ENCODE assay signal across 20 mouse cellular contexts in genomic region chr4:94515366-94515765, GRCm38 (mm10). TPM values are rescaled to one million over a fixed set of nuclear protein-coding genes. Genes with fewer than 3 reads are reported as not detected.
"Had no signal": no experiment of that assay in that cellular context is flagged by ENCODE, and none has a peak within 500 bp of the region (broad histone marks: within the 10 kb centered on the region; RNA-seq: fewer than 3 reads in every experiment).

No protein-coding gene starts in this region.

- DNase-seq: kidney, adult 2 months; kidney, postnatal 4 days; left cerebral cortex, postnatal 4 days; liver, embryonic 13.5 days; lung, embryonic 14.5 days; lung, postnatal 36 days; right cerebral cortex, adult 18-20 months; right cerebral cortex, postnatal 14 days; right cerebral cortex, postnatal 4 days; spleen, adult 18-20 months; thymus, adult 2 months; thymus, postnatal 14 days; thymus, postnatal 4 days had no signal

- ATAC-seq: intestine, postnatal 0 days; lung, postnatal 0 days; midbrain, embryonic 15.5 days had no signal

RNA-seq across cellular contexts. Expression of gene Gm10306, which starts 41.0 kb away (rescaled TPM):
- total RNA-seq: layer of hippocampus, adult 18-20 months; layer of hippocampus, postnatal 14 days; left cerebral cortex, adult 8-10 months; left cerebral cortex, postnatal 14 days; left cerebral cortex, postnatal 4 days had no signal
